11 mouse cellular contexts compared by ENCODE assay signal in the genomic region with DNA sequence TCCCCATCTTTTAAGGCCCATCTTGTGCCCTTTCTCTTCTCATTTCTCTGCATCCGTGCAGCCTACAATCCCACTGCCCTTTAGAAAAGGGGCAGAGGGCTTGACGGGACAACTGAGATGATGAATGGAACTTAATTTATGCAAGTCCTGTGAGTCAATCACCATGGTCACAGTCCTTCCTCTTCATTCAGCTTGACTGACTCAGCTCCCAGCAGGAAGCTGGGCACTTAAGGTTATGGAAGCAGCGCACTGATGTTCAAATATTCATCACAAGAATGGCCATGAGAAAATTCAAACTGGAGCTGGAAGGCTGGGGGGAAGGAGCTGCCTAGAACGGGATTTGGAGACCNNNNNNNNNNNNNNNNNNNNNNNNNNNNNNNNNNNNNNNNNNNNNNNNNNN.
DNase-seq lines count a peak whose midpoint lies in the region; ATAC-seq and TF ChIP-seq lines count a peak whose summit lies in the region.
"Had no signal": no experiment of that assay in that cellular context is flagged by ENCODE, and none has a peak within 500 bp of the region (broad histone marks: within the 10 kb centered on the region; RNA-seq: fewer than 3 reads in every experiment).

No protein-coding gene starts in this region.

- no peak overlapping the region for H3K4me3 ChIP-seq in forebrain, postnatal 0 days (ENCODE audit: low read depth, low read length)
- no peak overlapping the region for H3K4me3 ChIP-seq in midbrain, embryonic 15.5 days

- no peaks in the 10 kb centered on the region for H3K36me3 ChIP-seq in forebrain, postnatal 0 days (ENCODE audit: insufficient read depth)
- H3K36me3 ChIP-seq in midbrain, embryonic 15.5 days (replicated peaks), result no peaks in the 10 kb centered on the region

- TF ChIP-seq CTCF in forebrain, postnatal 0 days (IDR thresholded peaks at IDR 0.05; ENCODE audit: low read depth), result no peak

- WGBS in forebrain, postnatal 0 days, result 8% methylated on average over 4 of the region's 4 CpGs
- WGBS in midbrain, embryonic 15.5 days, result 7% methylated on average over 4 of the region's 4 CpGs

- H3K4me2 ChIP-seq in forebrain, postnatal 0 days (ENCODE audit: low read depth), result 0 out of 2 replicates have a peak overlapping the region, but pooled peaks have one; percentile 17
- H3K4me2 ChIP-seq in midbrain, embryonic 15.5 days, result peak overlapping the region; percentile 44

- H3K4me1 ChIP-seq in forebrain, postnatal 0 days (ENCODE audit: insufficient read depth), result 0 out of 2 replicates have a peak, but pooled peaks cover 6% of the 10 kb centered on the region
- peaks cover 20% of the 10 kb centered on the region for H3K4me1 ChIP-seq in midbrain, embryonic 15.5 days

- H3K9ac ChIP-seq in forebrain, postnatal 0 days, result no peak overlapping the region
- no peak overlapping the region for H3K9ac ChIP-seq in midbrain, embryonic 15.5 days

- no peaks in the 10 kb centered on the region for H3K27me3 ChIP-seq in forebrain, postnatal 0 days (ENCODE audit: insufficient read depth, low read length)
- no peaks in the 10 kb centered on the region for H3K27me3 ChIP-seq in midbrain, embryonic 15.5 days (replicated peaks)

- peak; percentile 60 for ATAC-seq in forebrain, postnatal 0 days
- peak; percentile 71 for ATAC-seq in midbrain, embryonic 15.5 days (replicated peaks)
- no peak for ATAC-seq in megakaryocyte, adult 5-6 weeks (ENCODE audit: poor library complexity, severe bottlenecking)

- H3K9me3 ChIP-seq in forebrain, postnatal 0 days (ENCODE audit: low read length), result no peaks in the 10 kb centered on the region
- H3K9me3 ChIP-seq in midbrain, embryonic 15.5 days, result no peaks in the 10 kb centered on the region

- H3K27ac ChIP-seq in forebrain, postnatal 0 days (ENCODE audit: low read depth, low read length), result no peak overlapping the region
- peak overlapping the region; percentile 42; the same call in 1 of the 2 replicates for H3K27ac ChIP-seq in midbrain, embryonic 15.5 days

- DNase-seq in cerebellum, adult 11 months, result peak; percentile 16
- peak; percentile 74 to 78 for DNase-seq in cerebellum, postnatal 10 days
- no peak for DNase-seq in forebrain, postnatal 0 days
- no peak for DNase-seq in right cerebral cortex, adult 18-20 months
- no peak for DNase-seq in thymus, postnatal 14 days
- no peak for DNase-seq in heart, adult 9 months (ENCODE audit: low spot score in 2 of 2)
- DNase-seq: adrenal gland, postnatal 14 days; layer of hippocampus, adult 9-11 months; lung, postnatal 14 days had no signal

Comparison
In these comparisons a context has a peak if more than half of its experiments do, and no peak if none do; other contexts are left out.
1. DNase-seq: peak in cerebellum, adult 11 months (single experiment) and cerebellum, postnatal 10 days (2 of 2); none in forebrain, postnatal 0 days (single experiment), right cerebral cortex, adult 18-20 months (single experiment), thymus, postnatal 14 days (single experiment) and heart, adult 9 months (0 of 2).